Mouse (Mus musculus) embryonic fibroblast, embryonic 13.5 days (primary cell): ENCODE data around the gene Acox1. TPM values are rescaled to one million over a fixed set of nuclear protein-coding genes. Genes with fewer than 3 reads are reported as not detected.

Source experiments
- H3K27ac ChIP-seq: 2 replicates; pipeline ENCODE4 v1.5.1; 2012; ENCODE audit warnings: low read length, control low read depth, inconsistent platforms; ENCODE audit not compliant: insufficient read depth
- H3K4me1 ChIP-seq: 2 replicates; pipeline ENCODE4 v1.6.1; 2011; ENCODE audit warnings: low read length; ENCODE audit not compliant: control insufficient read depth, insufficient read depth
- H3K4me3 ChIP-seq: 2 replicates; pipeline ENCODE4 v1.5.1; 2011; ENCODE audit warnings: mild to moderate bottlenecking, control low read depth, low read length; ENCODE audit not compliant: insufficient read depth
- CTCF ChIP-seq: IDR thresholded peaks from 2 replicates; pipeline ENCODE4 v1.5.1; 2011; ENCODE audit warnings: mild to moderate bottlenecking, control low read depth, low read length, moderate library complexity, borderline replicate concordance; ENCODE audit not compliant: insufficient read depth
- POLR2A ChIP-seq: IDR thresholded peaks from 2 replicates; pipeline ENCODE4 v1.6.1; 2011; ENCODE audit warnings: low read depth, mild to moderate bottlenecking, control low read depth, low read length, moderate library complexity
- polyA plus RNA-seq: library from polyadenylated mRNA; stranded (reverse); fragments of >200 nt; gene quantifications from 2 replicates; pipeline ENCODE4 v1.2.4, GENCODE M21; 2011; ENCODE audit warnings: low read depth; ENCODE audit not compliant: missing spikeins, insufficient read length

Gene Acox1
- polyA plus RNA-seq, 1 experiment = 54.3 TPM

DNA sequence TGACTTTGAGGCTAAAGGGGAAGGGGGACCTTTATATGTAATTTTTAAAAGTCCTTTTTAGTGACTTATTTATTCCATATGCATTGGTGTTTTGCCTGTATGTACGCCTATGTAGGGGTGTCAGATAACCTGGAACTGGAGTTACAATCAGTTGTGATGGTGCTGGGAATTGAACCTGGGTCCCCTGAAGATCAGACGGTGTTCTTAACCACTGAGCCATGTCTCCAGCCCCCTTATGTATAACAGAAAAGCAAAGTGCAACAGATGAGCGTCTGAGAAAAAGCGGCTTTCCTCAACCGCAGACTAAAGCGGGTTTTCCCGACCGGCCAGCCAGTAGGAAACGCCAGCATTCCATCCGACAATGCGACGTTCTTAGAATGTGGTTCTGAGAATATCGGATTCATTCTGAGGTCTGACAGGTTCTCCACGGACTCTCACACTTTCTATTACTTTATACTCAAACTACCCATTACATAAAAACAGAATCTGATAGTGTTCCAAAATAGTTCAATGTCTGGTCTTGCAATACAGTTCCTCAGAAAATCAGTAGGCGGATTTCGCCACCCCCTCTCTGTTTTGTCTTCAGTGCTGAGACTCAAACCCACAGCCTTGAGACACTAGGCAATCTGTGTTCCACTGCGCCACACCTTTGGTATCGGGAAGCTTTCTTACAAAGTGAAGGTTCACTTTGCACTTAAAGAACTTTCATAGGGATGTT, 1.8 kb downstream of the Acox1 start:
- Histone ChIP-seq H3K4me1 (no peaks in the 10 kb centered on the region; the same call in none of the 2 replicates), H3K4me3 (peak overlapping the region; percentile 42), H3K27ac (no peak overlapping the region)
- TF ChIP-seq CTCF (no peak), POLR2A (no peak)

DNA sequence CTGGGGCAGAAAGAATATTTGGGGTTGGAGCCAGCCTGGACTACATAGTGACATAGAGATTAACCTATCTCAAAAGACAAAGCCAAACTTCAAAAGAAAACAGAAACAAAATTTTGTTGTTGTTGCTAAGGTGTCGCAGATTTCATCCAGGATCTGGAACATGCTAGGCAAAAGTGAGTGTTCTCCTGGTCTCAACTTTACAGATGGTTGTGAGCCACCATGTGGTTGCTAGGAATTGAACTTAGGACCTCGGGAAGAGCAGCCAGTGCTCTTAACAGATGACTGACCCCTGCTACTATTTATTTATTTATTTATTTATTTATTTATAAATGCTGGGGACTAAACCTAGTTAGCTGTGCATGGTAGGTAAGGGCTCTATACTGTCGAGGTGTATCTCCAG, 2.5 kb downstream of the Acox1 start:
- TF ChIP-seq POLR2A (no peak), CTCF (no peak)

DNA sequence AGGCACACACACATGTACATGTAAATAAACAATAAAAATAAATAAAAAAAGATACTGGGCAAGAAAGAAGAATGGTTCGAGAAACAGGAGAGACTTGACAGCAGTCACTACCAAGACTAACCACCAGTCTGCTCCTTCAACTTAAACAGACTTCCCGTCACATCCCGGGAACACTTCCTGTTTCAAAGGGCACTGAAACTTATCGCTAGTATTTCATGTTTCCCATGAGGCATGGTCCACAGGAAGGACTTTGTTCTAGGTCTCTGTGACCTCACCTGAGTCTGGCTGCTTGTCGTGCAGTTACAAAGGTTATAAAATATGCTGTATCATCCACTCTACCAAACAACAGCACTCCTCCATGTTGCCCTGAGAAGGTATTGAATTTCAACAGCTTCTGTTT, 3.6 kb downstream of the Acox1 start:
- Histone ChIP-seq H3K4me3 (no peak overlapping the region), H3K27ac (no peak overlapping the region), H3K4me1 (no peaks in the 10 kb centered on the region; the same call in none of the 2 replicates)
- TF ChIP-seq CTCF = no peak
- TF ChIP-seq POLR2A = no peak

More for the DNA sequence above, 2.5 kb downstream of the Acox1 start:
- no peaks in the 10 kb centered on the region; the same call in none of the 2 replicates for H3K4me1 ChIP-seq
- H3K4me3 ChIP-seq = no peak overlapping the region
- H3K27ac ChIP-seq = no peak overlapping the region

GRCm38 (mm10) chr11:116194619-116195018, 4.2 kb downstream of the Acox1 start:
- Histone ChIP-seq H3K27ac (no peak overlapping the region), H3K4me3 (no peak overlapping the region), H3K4me1 (no peaks in the 10 kb centered on the region; the same call in none of the 2 replicates)
- TF ChIP-seq POLR2A (no peak), CTCF (no peak)

DNA sequence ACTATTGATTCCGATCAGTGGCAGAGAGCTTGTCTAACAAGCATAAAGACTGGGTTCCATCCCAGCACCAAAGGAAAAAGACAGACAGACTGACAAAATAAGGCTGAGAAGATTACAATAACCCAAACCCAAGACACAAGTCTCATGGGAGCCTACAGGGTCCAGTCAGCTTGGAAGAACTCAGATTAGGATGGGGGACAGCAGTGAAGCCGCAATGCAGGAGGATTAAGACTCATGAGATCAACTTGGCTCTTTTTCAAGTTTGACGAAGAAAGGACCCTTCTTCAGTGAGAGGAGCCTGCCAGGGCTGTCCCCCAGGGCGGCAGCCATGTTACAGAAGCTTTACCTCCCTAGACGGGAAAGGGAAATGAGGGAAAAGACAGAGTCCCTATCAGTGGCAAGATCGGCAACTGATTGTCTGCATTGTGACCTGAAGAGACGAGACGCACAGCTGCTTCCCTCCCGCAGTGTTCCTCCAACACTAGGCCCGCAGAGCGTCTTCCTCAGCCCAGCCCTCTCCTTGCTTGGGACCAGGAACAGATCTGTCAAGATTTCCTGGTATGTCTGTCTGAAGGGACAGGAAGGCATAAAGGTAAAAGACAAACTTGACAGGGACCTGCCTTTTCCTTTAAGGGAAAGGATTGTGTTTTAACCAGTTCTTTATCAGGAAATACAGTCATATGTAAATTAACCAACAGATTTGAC, 11.5 kb downstream of the Acox1 start:
- peaks cover 10% of the 10 kb centered on the region; the same call in 1 of the 2 replicates for H3K4me1 ChIP-seq
- no peak for TF ChIP-seq CTCF
- TF ChIP-seq POLR2A = no peak
- peak overlapping the region; percentile 42; the same call in 1 of the 2 replicates for H3K27ac ChIP-seq
- H3K4me3 ChIP-seq = no peak overlapping the region

GRCm38 (mm10) chr11:116186360-116186759, 12.5 kb downstream of the Acox1 start:
- H3K4me3 ChIP-seq = no peak overlapping the region
- H3K4me1 ChIP-seq = peaks cover 10% of the 10 kb centered on the region; the same call in 1 of the 2 replicates
- H3K27ac ChIP-seq = peak overlapping the region; percentile 79
- no peak for TF ChIP-seq POLR2A
- TF ChIP-seq CTCF = no peak

DNA sequence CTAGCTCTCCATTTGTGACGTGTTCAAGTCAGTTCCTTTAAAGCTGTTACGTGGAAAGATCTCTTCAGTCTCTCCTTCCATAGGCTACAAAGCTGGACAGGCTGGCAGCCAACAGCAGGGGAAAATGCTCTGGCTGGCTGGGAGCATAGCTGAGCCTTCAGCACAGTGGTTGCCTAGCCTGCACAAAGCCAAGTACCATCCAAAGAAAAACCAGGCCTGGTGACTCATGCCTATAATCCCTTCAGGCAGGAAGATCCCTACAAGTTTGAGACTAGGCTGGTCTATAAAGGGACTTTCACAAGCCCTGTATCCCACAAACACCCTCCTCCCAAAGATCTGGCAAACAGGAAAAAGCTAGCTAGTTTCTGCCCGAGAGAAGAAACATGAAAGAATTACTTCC, 13.0 kb downstream of the Acox1 start:
- peak overlapping the region; percentile 79 for H3K27ac ChIP-seq
- H3K4me1 ChIP-seq = peaks cover 10% of the 10 kb centered on the region; the same call in 1 of the 2 replicates
- H3K4me3 ChIP-seq = no peak overlapping the region
- TF ChIP-seq POLR2A (no peak), CTCF (no peak)

- Histone ChIP-seq H3K4me3 (no peak overlapping the region), H3K27ac (no peak overlapping the region), H3K4me1 (no peaks in the 10 kb centered on the region)
- TF ChIP-seq CTCF (no peak), POLR2A (no peak)
Observed at GRCm38 (mm10) chr11:116178411-116179121, 20.3 kb downstream of the Acox1 start.

- H3K4me3 ChIP-seq = no peak overlapping the region
- no peaks in the 10 kb centered on the region for H3K4me1 ChIP-seq
- TF ChIP-seq CTCF (no peak), POLR2A (no peak)
- no peak overlapping the region for H3K27ac ChIP-seq
Observed at GRCm38 (mm10) chr11:116176010-116176409, 22.8 kb downstream of the Acox1 start.
